Mouse (Mus musculus) heart, embryonic 15.5 days (tissue): ENCODE data around the gene Eef1g. TPM values are rescaled to one million over a fixed set of nuclear protein-coding genes. Genes with fewer than 3 reads are reported as not detected.
A peak's percentile ranks its signal among the peaks of the same experiment; 100 is the strongest.

ENCODE experiments used
- ATAC-seq: fragments of 200-750 bp; cut with Nextera tagmentation; replicated peaks from 2 replicates; pipeline ENCODE4 v1.8.0; 2017; ENCODE audit warnings: low read depth, moderate TSS enrichment; ENCODE audit not compliant: insufficient number of reproducible peaks, insufficient read depth, low FRiP score
- H3K27ac ChIP-seq: fragments of 300-500 bp; sonication (generic); 2 replicates; pipeline ENCODE4 v1.5.1; 2015; ENCODE audit warnings: mild to moderate bottlenecking, inconsistent platforms
- H3K27me3 ChIP-seq: fragments of 300-500 bp; sonication (generic); 2 replicates; pipeline ENCODE4 v1.6.1; 2015; ENCODE audit warnings: inconsistent platforms
- H3K36me3 ChIP-seq: fragments of 300-500 bp; sonication (generic); 2 replicates; pipeline ENCODE4 v1.6.1; 2015; ENCODE audit warnings: mild to moderate bottlenecking, inconsistent platforms
- H3K4me1 ChIP-seq: fragments of 300-500 bp; sonication (generic); replicated peaks from 2 replicates; pipeline ENCODE4 v1.6.1; 2015; ENCODE audit warnings: inconsistent platforms
- H3K4me2 ChIP-seq: fragments of 300-500 bp; sonication (generic); 2 replicates; pipeline ENCODE4 v1.6.1; 2015; ENCODE audit warnings: inconsistent platforms, mild to moderate bottlenecking, moderate library complexity
- H3K4me3 ChIP-seq: fragments of 300-500 bp; sonication (generic); 2 replicates; pipeline ENCODE4 v1.5.1; 2015; ENCODE audit warnings: mild to moderate bottlenecking, inconsistent platforms
- H3K9ac ChIP-seq: fragments of 300-500 bp; sonication (generic); 2 replicates; pipeline ENCODE4 v1.6.1; 2015; ENCODE audit warnings: mild to moderate bottlenecking, inconsistent platforms
- H3K9me3 ChIP-seq: fragments of 300-500 bp; sonication (generic); replicated peaks from 2 replicates; pipeline ENCODE4 v1.6.1; 2016; ENCODE audit warnings: inconsistent platforms
- WGBS: fragments of 180-500 bp; shearing (Covaris S2); methylation state at CpG from one replicate; pipeline ENCODE4 v1.1.7; 2015; ENCODE audit warnings: mixed read lengths; 5-methylcytosine and 5-hydroxymethylcytosine counted together
- polyA plus RNA-seq: library from polyadenylated mRNA; unstranded; fragments of >200 nt; fragmentation: Nextera tagmentation; extraction: Ambion mirVana; gene quantifications from 2 replicates; pipeline ENCODE4 v1.2.1, GENCODE M21; 2015

The Eef1g gene
- polyA plus RNA-seq, 1 experiment from 2014 or later, result 216 TPM

- ATAC-seq, result no peak
- no peak overlapping the region for H3K9ac ChIP-seq
Observed at GRCm38 (mm10) chr19:8946929-8947328, 19.9 kb upstream of the Eef1g start.

GRCm38 (mm10) chr19:8950190-8950589 lies 16.7 kb upstream of the Eef1g start:
- Histone ChIP-seq H3K36me3 (peaks cover 71% of the 10 kb centered on the region), H3K27me3 (no peaks in the 10 kb centered on the region), H3K4me3 (no peak overlapping the region), H3K4me1 (peaks cover 23% of the 10 kb centered on the region), H3K9ac (no peak overlapping the region), H3K4me2 (no peak overlapping the region), H3K9me3 (no peaks in the 10 kb centered on the region), H3K27ac (no peak overlapping the region)
- WGBS, result 88% methylated on average over 5 of the region's 5 CpGs
- ATAC-seq, result no peak

More at GRCm38 (mm10) chr19:8946929-8947328, 19.9 kb upstream of the Eef1g start:
- Histone ChIP-seq H3K4me1 (peaks cover 28% of the 10 kb centered on the region), H3K9me3 (no peaks in the 10 kb centered on the region), H3K4me2 (no peak overlapping the region), H3K27ac (no peak overlapping the region), H3K36me3 (peaks cover 69% of the 10 kb centered on the region), H3K27me3 (no peaks in the 10 kb centered on the region), H3K4me3 (no peak overlapping the region)
- 74% methylated on average over 7 of the region's 7 CpGs for WGBS

- ATAC-seq, result no peak
- H3K9me3 ChIP-seq, result no peaks in the 10 kb centered on the region
- H3K36me3 ChIP-seq, result peaks cover 57% of the 10 kb centered on the region
- 84% methylated on average over 9 of the region's 9 CpGs for WGBS
- peaks cover 18% of the 10 kb centered on the region for H3K4me1 ChIP-seq
- H3K4me3 ChIP-seq, result no peak overlapping the region
- H3K9ac ChIP-seq, result 0 out of 2 replicates have a peak overlapping the region, but pooled peaks have one; percentile 52
- no peak overlapping the region for H3K4me2 ChIP-seq
- H3K27me3 ChIP-seq, result no peaks in the 10 kb centered on the region
- peak overlapping the region; percentile 81; the same call in 1 of the 2 replicates for H3K27ac ChIP-seq
Observed at GRCm38 (mm10) chr19:8952241-8952640, 14.6 kb upstream of the Eef1g start.

- H3K9me3 ChIP-seq, result no peaks in the 10 kb centered on the region
- peak; percentile 93 for ATAC-seq
- peaks cover 52% of the 10 kb centered on the region for H3K36me3 ChIP-seq
- H3K4me2 ChIP-seq, result peak within 1 kb of the TSS; percentile 71
- WGBS, result under 1% methylated on average over 46 of the region's 46 CpGs
- peak within 1 kb of the TSS; percentile 81 for H3K27ac ChIP-seq
- peak within 1 kb of the TSS; percentile 74 for H3K4me3 ChIP-seq
- no peaks in the 10 kb centered on the region for H3K27me3 ChIP-seq
- H3K9ac ChIP-seq, result peak within 1 kb of the TSS; percentile 70
- H3K4me1 ChIP-seq, result peaks cover 18% of the 10 kb centered on the region
Observed at GRCm38 (mm10) chr19:8953135-8954039, 13.5 kb upstream of the Eef1g start, which contains the start of gene Tut1. Gene Tut1 (plus strand): TSS chr19:8953847.

- peaks cover 18% of the 10 kb centered on the region for H3K4me1 ChIP-seq
- no peaks in the 10 kb centered on the region for H3K27me3 ChIP-seq
- H3K27ac ChIP-seq, result peak overlapping the region; percentile 81
- no peaks in the 10 kb centered on the region for H3K9me3 ChIP-seq
- WGBS, result 5% methylated on average over 9 of the region's 9 CpGs
- peak overlapping the region; percentile 74 for H3K4me3 ChIP-seq
- peak overlapping the region; percentile 70 for H3K9ac ChIP-seq
- H3K4me2 ChIP-seq, result peak overlapping the region; percentile 71
- peaks cover 50% of the 10 kb centered on the region for H3K36me3 ChIP-seq
- ATAC-seq, result no peak
Observed at GRCm38 (mm10) chr19:8954171-8954570, 12.7 kb upstream of the Eef1g start.

GRCm38 (mm10) chr19:8962256-8962655 lies 4.6 kb upstream of the Eef1g start:
- H3K4me1 ChIP-seq, result peaks cover 8% of the 10 kb centered on the region
- H3K27me3 ChIP-seq, result no peaks in the 10 kb centered on the region
- peaks cover 69% of the 10 kb centered on the region for H3K36me3 ChIP-seq
- H3K9me3 ChIP-seq, result no peaks in the 10 kb centered on the region
- no peak overlapping the region for H3K4me2 ChIP-seq
- ATAC-seq, result no peak
- 96% methylated on average over 2 of the region's 2 CpGs for WGBS
- H3K27ac ChIP-seq, result no peak overlapping the region
- H3K4me3 ChIP-seq, result no peak overlapping the region
- no peak overlapping the region for H3K9ac ChIP-seq

- H3K27ac ChIP-seq, result no peak overlapping the region
- no peak overlapping the region for H3K4me2 ChIP-seq
- H3K36me3 ChIP-seq, result peaks cover 61% of the 10 kb centered on the region
- no peak overlapping the region for H3K4me3 ChIP-seq
- ATAC-seq, result no peak
- no peaks in the 10 kb centered on the region for H3K27me3 ChIP-seq
- H3K9ac ChIP-seq, result no peak overlapping the region
- peaks cover 24% of the 10 kb centered on the region for H3K4me1 ChIP-seq
- H3K9me3 ChIP-seq, result no peaks in the 10 kb centered on the region
- 84% methylated on average over 11 of the region's 11 CpGs for WGBS
Observed at GRCm38 (mm10) chr19:8965075-8965474, 1.8 kb upstream of the Eef1g start.

DNA sequence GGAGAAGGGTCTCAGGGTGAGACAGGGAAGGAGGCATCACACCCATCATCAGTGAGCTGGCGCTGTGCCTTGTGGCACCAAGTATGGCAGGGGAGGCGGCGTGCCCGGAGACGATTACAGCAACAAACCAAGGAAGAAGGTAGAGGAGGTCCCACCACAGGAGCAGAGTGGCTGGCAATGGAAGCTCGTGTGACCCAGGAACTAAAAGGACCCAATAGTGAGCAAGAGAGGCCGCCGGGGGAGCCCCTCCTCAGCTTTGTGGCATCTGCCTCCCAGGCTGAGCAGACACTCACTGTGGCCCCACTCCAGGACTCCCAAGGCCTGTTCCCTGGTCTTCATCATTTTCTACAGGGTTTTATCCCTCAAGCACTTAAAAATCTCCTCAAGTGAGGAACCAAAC lies 1.1 kb upstream of the Eef1g start:
- peak overlapping the region; percentile 91 for H3K27ac ChIP-seq
- no peak for ATAC-seq
- H3K4me3 ChIP-seq, result peak overlapping the region; percentile 80
- H3K27me3 ChIP-seq, result no peaks in the 10 kb centered on the region
- H3K36me3 ChIP-seq, result peaks cover 61% of the 10 kb centered on the region
- H3K4me2 ChIP-seq, result peak overlapping the region; percentile 66
- H3K9ac ChIP-seq, result peak overlapping the region; percentile 57
- 68% methylated on average over 8 of the region's 8 CpGs for WGBS
- H3K4me1 ChIP-seq, result peaks cover 24% of the 10 kb centered on the region
- H3K9me3 ChIP-seq, result no peaks in the 10 kb centered on the region

DNA sequence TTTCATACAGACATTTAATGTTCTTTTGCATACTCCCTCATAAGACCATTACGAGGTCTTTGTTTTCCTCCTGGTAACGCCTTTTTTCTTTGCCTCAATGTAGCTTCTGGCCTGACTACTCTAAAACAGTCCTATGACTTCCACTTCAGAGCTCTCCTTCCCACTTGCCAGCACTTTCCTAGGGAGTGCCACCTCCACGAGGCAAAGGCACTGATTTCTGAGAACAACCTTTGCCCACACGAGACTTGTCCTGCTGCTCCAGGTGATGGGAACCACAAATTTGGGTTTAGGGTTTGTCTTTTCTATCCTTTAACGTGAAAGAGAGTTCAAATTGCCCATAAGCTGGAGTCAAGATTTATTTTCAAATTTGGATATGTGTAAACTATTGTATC lies 647 bp upstream of the Eef1g start:
- Histone ChIP-seq H3K27me3 (no peaks in the 10 kb centered on the region), H3K36me3 (peaks cover 62% of the 10 kb centered on the region), H3K4me2 (peak overlapping the region; percentile 66), H3K27ac (peak overlapping the region; percentile 91), H3K9ac (peak overlapping the region; percentile 57), H3K4me1 (peaks cover 24% of the 10 kb centered on the region), H3K4me3 (peak overlapping the region; percentile 80), H3K9me3 (no peaks in the 10 kb centered on the region)
- ATAC-seq, result no peak
- WGBS, result 30% methylated on average over 5 of the region's 5 CpGs

DNA sequence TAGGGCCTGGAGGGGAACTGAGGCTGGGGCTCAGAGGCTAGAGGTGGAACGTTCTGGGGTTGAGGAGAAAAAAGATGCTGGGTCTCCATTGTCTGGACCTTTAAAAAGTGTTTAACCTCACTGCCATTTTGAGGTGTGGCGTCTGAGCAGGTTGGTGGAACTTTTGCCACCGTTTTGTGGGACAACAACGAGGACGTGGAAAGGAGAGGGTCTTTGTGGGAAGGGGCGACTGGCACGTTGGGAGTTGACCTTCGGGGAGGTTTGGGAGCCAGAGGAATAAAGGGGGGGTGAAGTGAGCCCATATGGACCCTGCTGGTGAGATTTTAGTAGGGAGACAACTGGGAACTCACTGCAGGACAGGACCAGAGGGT lies 517 bp downstream of the Eef1g start:
- under 1% methylated on average over 8 of the region's 8 CpGs for WGBS
- Histone ChIP-seq H3K4me1 (peaks cover 24% of the 10 kb centered on the region), H3K36me3 (peaks cover 64% of the 10 kb centered on the region), H3K27ac (peak overlapping the region; percentile 82), H3K9me3 (no peaks in the 10 kb centered on the region), H3K4me2 (peak overlapping the region; percentile 73), H3K4me3 (peak overlapping the region; percentile 80), H3K27me3 (no peaks in the 10 kb centered on the region), H3K9ac (peak overlapping the region; percentile 73)
- no peak for ATAC-seq

GRCm38 (mm10) chr19:8967893-8968292 lies 1.1 kb downstream of the Eef1g start:
- ATAC-seq, result no peak
- peaks cover 63% of the 10 kb centered on the region for H3K36me3 ChIP-seq
- H3K9me3 ChIP-seq, result no peaks in the 10 kb centered on the region
- peak overlapping the region; percentile 73 for H3K4me2 ChIP-seq
- H3K27ac ChIP-seq, result peak overlapping the region; percentile 82
- H3K27me3 ChIP-seq, result no peaks in the 10 kb centered on the region
- peak overlapping the region; percentile 80 for H3K4me3 ChIP-seq
- peaks cover 24% of the 10 kb centered on the region for H3K4me1 ChIP-seq
- under 1% methylated on average over 9 of the region's 9 CpGs for WGBS
- H3K9ac ChIP-seq, result peak overlapping the region; percentile 73
